Mouse (Mus musculus) lung, adult 2 months (tissue): Measurements from ENCODE around the gene Zfp809.

Source experiments
- CTCF ChIP-seq: fragments of 200-500 bp; IDR thresholded peaks from 2 replicates; pipeline ENCODE4 v1.5.1; 2011; ENCODE audit warnings: mild to moderate bottlenecking, low read length, control low read depth; ENCODE audit not compliant: insufficient read depth
- POLR2A ChIP-seq: fragments of 200-500 bp; IDR thresholded peaks from 2 replicates; pipeline ENCODE4 v1.6.1; 2011; ENCODE audit warnings: low read depth, mild to moderate bottlenecking, control low read depth, low read length, borderline replicate concordance; ENCODE audit errors: extremely low read depth

- no peak for TF ChIP-seq CTCF
- no peak for TF ChIP-seq POLR2A
Measured at GRCm38 (mm10) chr9:22261594-22261993, 36.1 kb downstream of the Zfp809 start.
